Mouse (Mus musculus): ENCODE data around the gene Dock4.
A peak's percentile ranks its signal among the peaks of the same experiment; 100 is the strongest.

The Dock4 gene

DNA sequence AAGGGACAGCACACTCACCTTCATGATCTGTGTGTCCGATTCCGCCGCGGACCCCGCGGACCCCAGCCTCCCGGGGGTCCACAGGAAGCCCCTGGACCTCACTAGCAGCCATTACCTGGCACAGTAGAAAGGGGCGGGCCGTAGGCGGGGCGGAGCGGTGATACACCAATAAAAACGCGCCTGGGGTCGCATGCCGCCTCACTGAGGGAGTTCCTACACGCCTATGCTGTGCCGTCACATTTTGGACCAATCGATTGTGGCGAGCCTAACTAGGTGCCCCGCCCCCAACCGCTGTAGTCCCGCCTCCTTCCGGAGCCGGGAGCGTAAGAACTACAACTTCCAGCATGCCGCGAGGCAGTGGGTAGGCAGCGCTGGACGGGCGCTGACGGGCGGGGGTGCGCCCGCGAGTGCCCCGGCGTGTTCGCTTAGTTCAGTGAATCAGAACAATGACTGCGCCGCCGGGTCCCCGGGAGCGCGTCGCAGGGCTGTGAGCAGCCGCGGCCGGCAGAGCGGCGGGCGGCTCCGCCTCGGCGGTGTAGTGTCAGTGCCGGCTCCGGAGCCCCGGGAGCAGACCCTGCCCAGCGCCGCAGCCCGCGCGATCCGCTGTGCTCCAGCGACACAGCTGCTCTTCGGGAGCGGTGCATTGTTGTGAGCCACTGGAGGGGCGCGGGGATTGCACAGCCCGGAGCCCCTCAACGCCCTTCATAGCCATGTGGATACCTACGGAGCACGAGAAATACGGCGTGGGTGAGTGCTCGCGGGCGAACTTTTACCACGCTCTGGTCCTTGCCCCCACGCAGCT is at the start of gene Dock4, which contains the start of gene Zfp277:
Dock4 (plus strand) TSS at position 305 of the 802 bp plus-strand sequence.
Zfp277 (minus strand) TSS at position 255 of the 802 bp plus-strand sequence.
- DNase-seq = peak; percentile 99

DNA sequence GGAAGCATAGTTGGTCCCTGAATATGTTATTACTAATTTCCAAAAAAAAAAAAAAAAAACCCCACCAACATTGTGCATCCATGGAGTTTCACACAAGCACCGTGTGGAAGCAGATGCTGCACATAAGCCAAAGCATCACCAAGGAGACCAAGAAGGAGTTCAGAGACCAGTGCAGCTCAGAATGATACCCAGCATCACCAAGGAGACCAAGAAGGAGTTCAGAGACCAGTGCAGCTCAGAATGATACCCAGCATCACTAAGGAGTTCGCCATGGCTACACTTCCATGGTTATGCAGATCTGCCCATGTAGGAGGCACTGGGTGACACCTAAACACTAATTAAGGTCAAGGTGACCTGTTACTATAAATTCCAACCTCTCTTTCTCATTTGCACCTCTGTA is 46.8 kb upstream of the Dock4 start:
- DNase-seq = no peak

GRCm38 (mm10) chr12:40399386-40399785 is 46.4 kb upstream of the Dock4 start:
- no peak for DNase-seq

DNA sequence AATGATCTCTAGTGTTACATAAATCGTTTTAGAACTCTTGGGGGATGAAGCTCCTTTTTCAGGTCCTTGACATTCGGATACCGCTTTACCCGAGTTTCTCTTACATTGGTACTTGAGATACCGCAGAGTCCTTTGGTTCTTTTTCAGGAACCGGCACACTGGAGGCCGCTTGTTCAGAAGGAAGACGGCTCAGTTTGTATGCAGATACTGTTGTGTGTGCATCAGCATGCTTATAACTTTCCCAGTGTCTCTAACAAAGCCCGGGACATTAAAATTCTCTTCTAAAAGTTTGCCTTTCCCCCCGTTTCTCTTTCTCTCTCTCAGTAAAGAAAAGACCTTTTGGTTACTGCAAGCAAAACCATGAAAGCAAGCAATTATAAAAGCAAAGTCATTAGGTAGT is 45.9 kb upstream of the Dock4 start:
- no peak for DNase-seq

GRCm38 (mm10) chr12:40414682-40415311 is 31.0 kb upstream of the Dock4 start:
- no peak for DNase-seq

- no peak for DNase-seq
These were observed 30.3 kb upstream of the Dock4 start for GRCm38 (mm10) chr12:40415312-40415925.

DNA sequence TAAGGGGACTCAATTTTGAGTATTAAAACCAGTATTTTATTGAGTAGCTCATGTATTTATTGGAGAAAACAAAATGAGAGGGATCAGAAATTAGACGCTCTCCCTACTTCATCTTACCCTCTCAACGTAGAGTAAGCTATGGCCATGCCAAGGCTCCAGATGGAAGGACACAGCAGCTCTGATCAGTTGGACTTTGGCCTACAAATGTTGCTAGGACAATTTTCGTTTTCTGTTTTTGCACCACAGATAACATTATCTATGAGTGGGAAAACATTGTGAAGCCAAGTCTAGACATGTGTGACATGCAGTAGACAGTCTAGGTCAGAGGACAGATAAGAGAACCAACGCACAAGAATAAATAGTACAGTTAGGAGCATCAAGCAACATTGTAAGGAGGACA is 28.5 kb upstream of the Dock4 start:
- DNase-seq = no peak

GRCm38 (mm10) chr12:40424991-40425390 is 20.8 kb upstream of the Dock4 start:
- no peak for DNase-seq

- no peak for DNase-seq
These were observed 18.1 kb upstream of the Dock4 start for GRCm38 (mm10) chr12:40427606-40428005.

DNA sequence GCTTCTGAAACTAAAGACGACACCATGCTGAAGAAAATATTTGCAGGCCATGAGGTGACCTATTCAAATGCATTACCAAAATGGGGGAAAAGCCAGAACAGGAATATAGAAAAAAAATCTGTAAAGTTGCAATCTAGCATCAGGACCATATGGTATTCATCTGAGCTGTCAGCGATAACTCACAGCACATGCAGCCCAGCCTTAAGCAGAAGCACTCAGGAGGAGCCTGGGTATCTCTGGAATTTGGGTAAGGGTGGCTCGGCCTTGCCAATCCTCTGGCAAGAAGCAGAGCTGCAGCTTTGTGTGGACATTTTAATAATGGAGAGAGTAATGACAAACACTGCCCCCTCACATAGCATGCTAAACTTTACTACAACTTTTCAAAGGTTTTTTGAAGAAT is 15.8 kb upstream of the Dock4 start:
- DNase-seq = no peak

GRCm38 (mm10) chr12:40431075-40431474 is 14.7 kb upstream of the Dock4 start:
- DNase-seq = no peak

DNA sequence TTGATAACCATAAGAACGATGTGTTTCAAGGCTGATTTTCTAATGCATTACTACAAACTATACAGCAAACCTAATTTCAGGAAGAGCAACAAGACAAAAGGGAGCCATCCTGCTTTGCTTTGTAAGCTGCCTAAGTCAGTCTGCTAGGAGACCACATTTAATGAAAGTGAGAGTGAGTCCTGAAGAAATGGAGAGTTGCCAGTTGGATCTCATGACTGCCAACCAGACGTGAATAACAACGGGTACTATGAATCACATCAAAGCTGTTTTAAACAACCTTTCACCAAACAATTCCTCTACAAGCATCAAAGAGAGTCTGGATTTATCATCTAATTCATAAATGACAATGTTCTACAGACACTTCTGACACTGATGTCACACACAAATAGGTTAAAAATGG is 11.7 kb upstream of the Dock4 start:
- no peak for DNase-seq

- DNase-seq = no peak
These were observed 7.7 kb upstream of the Dock4 start for GRCm38 (mm10) chr12:40438049-40438448.

GRCm38 (mm10) chr12:40445206-40445605 is 546 bp upstream of the Dock4 start:
- DNase-seq = no peak

- DNase-seq = peak; percentile 7
These were observed 964 bp downstream of the Dock4 start for GRCm38 (mm10) chr12:40446450-40447381.

DNA sequence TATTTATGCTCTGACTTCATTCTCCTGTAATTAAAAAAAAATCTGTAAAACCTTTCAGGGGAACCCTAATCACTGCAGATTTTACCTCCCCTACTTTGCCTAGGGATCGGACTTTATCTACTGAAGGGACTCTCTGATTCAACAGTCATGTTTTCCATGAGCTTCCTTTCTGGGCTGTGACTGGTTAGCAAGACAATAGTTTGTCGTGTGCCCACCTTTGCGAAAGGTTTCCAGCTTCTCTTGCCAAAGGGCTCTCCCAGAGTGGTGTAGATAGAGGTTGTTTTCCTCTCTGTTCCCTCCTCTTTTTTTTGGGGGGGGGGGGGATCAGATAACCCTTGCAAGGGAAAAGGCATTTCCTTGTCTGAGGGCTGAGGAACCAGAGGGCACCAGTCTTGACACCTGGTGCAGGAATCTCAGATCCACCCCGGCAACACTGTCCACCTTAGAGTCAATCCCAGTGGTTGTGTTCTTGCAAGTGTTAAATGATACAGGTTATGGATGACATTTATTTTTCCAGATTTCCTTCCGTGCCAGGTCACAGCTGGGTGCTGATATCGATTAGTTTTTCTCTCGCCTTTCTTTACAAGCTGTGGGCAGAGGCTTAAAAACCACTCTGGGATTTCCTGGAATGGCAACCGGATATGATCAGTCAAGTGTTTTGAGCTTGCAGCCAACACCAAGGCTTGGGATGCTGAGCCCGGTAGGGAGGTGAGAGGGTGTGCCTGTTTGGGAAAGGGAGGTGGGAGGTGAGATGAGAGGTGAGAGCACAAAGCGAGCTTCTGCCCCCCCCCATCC is 2.0 kb downstream of the Dock4 start:
- DNase-seq = no peak

- DNase-seq = no peak
These were observed 3.5 kb downstream of the Dock4 start for GRCm38 (mm10) chr12:40449119-40449795.

DNA sequence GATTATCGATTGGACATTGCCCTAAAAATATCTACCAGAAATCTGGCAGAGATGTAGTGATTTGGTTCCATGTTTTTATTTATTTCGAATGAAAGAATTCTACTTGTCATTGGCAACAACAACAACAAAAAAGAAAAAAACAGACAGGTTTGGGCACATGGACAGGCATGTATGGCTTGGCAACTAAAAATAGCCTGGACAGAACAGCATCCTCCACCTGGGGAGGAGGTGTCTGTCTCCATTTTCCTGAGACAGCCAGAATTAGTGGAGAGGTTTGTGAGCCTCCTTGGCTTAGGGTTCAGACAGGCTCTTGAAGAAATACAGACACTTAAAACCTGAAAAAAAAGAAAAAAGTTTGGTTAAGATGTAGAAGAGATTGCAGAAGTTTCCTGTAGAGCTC is 10.8 kb downstream of the Dock4 start:
- DNase-seq = no peak

DNA sequence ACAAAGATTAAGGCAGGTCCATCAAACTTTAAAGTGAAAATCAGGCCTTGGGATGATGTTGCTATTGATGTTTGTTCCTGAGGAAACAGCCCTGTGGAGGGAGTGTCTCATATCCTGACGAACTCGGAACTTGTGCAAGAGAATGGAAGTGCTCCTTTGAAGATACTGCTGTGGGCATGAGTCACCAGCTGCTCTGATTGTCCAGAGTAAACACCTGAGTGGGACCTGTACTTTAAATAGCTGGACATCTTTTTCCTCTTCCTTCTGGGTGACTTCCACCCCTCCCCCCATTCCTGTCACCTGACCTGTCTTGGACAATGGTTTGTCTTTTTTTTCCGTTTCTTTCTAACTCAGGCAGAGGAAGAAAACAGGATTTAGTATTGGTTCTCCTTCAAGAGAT is 13.2 kb downstream of the Dock4 start:
- no peak for DNase-seq

DNA sequence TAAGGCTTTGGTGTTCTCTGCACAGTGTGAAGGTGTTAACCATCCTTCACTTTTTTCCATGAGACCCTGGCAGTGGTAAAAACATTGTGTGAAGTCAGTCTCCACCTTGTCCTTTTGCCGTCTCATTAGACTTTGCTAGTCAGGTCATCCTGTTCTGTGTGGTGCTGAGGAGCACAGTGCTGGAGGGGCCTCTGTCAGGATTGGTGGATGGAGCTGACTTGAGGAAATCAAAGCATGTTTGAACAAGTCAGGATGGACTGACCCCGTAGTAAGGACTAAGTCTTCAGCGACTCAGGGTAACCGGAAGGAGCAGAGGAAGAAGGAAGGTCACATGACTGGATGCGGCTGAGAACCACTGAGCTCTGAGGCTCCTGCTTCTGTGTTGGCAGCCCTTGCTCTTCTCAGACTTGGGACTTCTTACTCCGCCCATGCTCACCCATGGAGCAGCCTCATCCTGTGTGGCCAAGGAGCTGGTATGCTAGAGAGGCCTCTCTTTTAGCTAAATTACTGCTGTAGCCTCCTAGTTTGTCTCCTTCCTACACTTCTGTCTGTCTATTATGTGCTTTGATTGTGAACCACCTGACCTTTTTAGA is 14.0 kb downstream of the Dock4 start:
- no peak for DNase-seq

DNA sequence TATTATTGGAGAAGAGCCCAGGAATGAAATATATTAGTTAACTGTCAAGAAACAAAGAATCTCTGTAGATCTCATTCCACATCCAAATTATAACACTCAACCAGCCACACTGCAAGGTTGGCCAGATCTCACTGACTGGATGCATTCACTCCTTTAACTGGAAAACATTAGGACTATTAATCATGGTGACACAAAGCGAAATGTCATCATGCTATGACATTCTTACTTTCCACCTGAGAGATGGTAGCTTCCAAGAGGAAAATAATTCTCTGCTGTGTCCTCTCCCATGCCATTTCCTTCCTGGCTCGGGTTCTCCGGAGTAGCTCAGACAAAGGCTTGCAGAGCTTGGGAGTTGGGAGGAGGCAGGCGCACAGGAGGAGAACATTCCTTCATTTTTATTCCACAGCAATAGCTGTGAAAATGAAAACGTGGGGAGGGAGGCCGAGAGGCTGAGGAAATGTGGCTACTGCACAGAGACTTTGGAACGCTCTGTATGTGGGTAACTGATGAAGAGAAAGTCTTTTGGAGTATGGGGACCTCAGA is 17.0 kb downstream of the Dock4 start:
- DNase-seq = no peak

All from thymus, postnatal 14 days (tissue).